Mouse (Mus musculus) kidney, adult 2 months (tissue): ENCODE data around the gene Ttbk2.

Experiments used
- CTCF ChIP-seq: fragments of 200-500 bp; conservative IDR thresholded peaks from 2 replicates; pipeline ENCODE4 v1.5.1; 2011; ENCODE audit warnings: low read depth, mild to moderate bottlenecking, control low read depth, low read length, moderate library complexity, mixed read lengths; ENCODE audit not compliant: insufficient read depth, insufficient read length
- POLR2A ChIP-seq: fragments of 200-500 bp; IDR thresholded peaks from one replicate; pipeline ENCODE4 v1.6.1; 2011; ENCODE audit warnings: low read depth, low read length, control low read depth

GRCm38 (mm10) chr2:120748041-120748440, 102.4 kb downstream of the Ttbk2 start:
- TF ChIP-seq CTCF (no peak), POLR2A (no peak)
